Mouse (Mus musculus) adrenal gland, adult 18-20 months (tissue): ENCODE results near the gene Kcnq1. TPM values are rescaled to one million over a fixed set of nuclear protein-coding genes. Genes with fewer than 3 reads are reported as not detected.
A peak's percentile ranks its signal among the peaks of the same experiment; 100 is the strongest.

Experiments used
- DNase-seq, 2 experiments: peaks; one replicate each; pipeline ENCODE4 v3.0.0; 2021 to 2022; ENCODE audit warnings: low spot score in 2 of 2
- total RNA-seq, 2 experiments: library from RNA; stranded (reverse); gene quantifications; 1 replicate in 1 of 2; 2 replicates in 1 of 2; pipeline ENCODE4 v1.2.3; 2021

The Kcnq1 gene
- total RNA-seq, 2 experiments from 2014 or later: 3.2 to 6.0 TPM

DNA sequence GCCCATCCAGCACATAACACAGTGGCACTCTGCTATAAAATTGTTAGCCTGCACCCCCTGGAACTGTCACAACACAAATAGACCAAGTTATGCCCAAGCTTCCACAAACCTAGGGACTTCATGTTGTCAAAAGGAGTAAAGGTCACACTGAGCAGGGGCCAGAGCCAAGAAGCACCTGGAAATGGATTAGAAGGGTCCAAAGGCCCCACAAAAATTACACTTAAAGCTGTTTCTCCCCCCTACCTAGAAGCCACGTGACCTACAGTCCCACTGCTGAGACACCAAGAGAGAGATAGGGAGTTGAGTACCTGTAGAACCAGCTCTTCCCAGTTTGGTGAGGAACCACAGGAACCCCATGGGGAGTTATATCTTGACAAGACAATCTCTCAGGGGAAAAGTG is 253.6 kb downstream of the Kcnq1 start:
- no peak for DNase-seq

DNA sequence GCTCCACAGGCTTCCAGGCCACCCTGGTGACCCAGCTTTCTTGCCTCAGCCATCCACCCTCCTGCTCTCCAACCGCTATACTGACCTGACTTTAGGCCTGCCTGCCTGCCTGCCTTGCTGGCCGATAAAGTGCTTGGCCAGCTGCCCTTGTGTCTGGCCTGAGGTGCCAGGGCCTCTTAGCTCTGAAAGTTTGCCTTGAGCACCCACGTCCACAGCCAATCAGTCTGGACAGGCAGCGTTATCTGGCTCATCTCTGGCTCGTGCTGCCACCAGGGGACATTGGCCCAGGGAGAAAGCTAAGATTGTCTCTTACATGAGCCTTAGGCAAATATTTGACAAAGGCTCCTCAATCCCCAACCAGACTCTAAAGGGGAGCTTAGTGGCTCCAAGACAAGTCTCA is 254.6 kb downstream of the Kcnq1 start:
- DNase-seq: no peak

DNA sequence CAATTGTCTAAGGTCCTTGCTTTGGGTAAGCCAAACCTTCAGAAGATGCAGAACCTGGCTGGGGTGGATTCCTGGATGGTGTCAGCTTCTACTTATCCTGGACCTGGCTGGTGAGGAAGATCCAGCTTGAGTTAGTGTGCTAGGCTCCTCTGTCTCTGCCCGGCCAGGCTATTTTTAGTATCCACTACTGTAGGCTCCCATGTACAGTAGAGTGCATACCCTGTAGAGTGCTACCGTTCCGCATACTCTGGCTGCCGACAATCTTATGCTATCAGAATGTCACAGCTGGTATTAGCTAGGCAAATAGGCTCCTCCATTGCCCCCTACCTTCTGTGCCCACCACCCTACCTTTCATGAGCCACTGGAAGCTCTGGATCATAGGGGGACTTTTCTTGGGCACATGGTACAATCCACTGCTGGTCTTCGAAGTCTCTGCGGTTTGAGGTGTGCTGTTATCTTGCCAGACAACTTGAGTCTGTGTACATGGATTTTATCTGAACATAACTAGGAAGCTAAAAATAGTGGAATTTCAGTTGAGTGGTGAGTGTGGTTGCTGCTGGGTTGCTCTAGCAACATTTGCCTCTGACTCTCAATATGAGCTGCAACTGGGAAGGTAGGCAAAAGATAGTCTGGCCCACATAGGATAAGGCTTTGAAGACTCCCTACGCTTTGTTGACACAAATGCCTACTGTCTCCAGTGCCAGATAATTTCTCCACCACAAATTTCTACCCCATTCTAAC is 258.1 kb downstream of the Kcnq1 start:
- no peak for DNase-seq

DNA sequence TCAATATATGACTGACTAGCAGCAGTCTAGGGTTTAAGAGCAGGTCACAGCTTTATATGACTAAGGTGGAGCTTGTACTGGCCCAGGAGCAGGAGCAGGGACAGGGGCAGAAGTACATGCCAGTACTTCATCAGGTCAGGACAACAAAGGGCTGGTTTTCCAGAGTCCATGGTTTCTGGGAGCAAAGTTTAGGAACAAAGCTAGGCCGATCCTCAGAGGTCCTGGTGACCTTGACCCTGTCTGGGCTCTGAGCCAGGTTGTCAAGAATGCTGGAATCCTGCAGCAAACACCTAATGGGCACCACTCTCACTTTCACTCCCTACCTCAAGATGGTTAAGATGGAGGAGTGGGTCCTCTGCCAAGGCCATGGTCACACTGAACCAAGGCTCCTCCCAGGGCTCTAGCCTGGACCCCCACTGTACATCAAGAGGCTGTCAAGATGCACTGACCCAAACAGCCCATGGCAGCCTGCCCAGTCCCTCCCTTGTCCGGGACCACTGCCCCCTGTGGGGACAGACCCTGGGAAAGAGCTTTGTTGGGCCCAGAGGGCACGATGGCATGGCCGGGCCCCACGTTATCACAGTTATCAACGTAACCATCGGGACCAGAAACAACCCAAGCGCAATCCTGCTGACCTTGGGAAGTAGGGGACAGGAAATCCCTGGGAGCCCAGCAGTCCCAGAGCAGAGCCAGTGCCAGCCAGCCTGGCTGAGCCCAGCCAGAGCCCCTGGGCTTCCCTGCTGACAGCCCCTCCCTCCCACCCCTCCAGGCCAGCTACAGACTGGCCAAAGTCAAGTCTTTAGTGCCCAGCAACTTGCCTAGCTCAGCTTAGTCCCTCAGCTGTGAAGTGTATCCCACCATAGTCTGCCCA is 259.0 kb downstream of the Kcnq1 start:
- no peak for DNase-seq

DNA sequence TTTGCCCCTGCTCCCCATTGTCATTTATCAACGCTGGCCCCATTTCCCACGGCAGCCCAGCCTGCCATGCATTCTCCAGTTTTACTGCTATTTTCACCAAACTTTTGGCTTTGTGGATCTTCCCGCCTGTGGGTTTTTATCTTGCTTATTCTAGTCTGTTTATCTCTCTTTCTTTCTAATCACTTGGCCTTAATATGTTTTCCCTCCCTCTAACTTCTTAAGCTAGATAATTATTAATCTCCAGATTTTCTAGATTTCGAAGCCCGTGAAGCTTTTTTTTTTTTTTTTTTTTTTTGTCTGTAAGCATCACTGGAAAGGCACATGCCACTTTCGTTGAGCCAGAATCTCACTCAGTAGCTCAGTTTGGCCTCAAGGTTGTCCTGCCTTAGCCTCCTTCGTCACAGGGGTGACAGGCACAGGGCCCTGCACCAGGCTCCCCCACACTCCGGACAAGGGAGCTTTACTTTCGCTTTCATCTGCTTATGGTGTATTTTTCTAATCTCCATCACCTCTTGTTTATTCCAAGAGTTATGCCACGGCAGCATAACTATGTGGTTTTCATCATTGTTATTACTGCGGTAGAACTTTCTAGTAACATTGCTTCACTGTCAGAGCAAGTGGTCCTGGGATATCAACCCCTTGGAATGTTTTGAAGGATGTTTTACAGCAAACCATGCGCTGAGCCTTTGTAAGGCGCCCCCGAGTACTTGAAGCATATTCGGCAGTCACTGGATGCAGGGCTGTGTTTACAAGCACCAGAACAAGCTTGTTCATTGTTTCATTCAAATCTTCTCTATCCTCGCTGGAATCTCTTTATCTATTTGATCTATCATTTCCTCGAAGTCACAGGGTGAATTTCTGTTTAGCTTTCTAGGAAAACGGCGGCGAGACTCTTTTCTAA is 261.5 kb downstream of the Kcnq1 start:
- DNase-seq: no peak

DNA sequence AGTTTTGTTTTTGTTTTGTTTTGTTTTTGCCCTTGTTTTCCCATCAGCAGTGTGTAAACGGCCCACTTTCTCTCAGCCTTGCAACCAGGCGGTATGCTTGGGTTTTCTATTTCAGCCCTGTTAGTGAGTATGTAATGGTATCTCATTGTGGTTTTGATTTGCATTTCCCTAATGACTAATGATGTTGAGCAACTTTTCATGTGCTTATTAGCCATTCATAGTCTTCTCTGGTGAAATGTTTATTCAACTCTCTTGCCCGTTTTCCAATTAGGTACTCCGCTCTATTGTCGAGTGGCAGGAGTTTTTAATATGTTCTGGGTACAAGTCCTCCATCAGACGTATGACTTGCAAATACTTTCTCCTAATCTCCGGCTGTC is 262.1 kb downstream of the Kcnq1 start:
- DNase-seq: no peak

DNA sequence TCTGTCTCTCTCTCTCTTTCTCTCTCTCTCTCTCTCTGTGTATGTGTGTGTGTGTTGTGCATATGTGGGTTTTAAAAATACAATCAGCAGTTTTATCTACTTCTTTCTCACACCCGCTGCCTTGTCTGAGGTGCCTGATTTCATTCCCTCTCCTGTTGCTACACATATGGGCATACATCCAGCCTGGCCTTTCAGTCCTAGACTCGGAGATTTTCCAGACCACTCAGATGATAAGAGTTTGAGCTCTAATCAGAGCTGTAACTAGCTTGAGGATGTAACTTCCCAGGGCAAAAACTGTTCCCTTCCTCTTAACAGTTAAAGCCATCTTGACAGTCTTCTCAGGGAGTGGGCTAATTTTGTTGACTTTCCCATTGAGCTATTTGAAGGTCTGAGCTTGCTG is 265.2 kb downstream of the Kcnq1 start:
- no peak for DNase-seq

DNA sequence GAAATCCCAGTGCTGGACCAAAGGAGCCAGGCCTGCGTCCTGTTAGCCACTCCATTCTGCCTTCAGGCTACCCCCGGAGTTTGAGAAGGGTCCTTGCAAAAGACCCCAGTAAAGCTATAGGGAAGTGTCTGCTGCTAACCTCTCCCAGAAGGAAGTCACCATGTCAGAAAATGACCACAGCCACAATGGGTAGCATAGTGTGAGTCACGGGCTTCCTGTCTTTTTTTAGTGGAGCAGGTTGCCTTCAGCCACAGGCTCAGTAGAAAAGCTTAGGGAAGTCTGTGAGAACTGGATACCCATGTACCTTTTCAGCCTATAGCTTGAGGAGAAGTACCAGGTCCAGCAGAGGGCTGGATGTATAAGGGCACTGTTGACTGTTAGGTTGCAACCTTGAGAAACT is 267.1 kb downstream of the Kcnq1 start:
- DNase-seq: no peak

DNA sequence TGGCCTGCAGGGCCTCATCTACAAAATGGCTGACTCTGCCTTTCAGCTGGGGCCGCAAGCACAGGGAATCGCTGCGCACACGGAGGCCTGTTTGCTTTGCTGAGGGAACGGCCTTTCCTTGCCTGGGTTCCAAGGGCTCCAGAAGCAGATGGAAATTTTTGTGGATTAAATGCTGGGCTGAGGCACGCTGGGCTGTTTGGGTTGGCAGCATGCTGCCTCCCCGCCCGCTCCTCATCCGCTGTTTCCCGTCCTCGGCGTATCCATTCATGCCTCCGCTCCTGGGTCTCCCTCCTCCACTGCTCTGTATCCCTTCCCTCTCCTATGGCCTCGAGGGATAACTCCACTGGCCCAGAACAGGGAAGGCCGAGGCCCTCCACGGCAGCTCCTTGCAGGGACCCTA is 269.8 kb downstream of the Kcnq1 start:
- no peak for DNase-seq

DNA sequence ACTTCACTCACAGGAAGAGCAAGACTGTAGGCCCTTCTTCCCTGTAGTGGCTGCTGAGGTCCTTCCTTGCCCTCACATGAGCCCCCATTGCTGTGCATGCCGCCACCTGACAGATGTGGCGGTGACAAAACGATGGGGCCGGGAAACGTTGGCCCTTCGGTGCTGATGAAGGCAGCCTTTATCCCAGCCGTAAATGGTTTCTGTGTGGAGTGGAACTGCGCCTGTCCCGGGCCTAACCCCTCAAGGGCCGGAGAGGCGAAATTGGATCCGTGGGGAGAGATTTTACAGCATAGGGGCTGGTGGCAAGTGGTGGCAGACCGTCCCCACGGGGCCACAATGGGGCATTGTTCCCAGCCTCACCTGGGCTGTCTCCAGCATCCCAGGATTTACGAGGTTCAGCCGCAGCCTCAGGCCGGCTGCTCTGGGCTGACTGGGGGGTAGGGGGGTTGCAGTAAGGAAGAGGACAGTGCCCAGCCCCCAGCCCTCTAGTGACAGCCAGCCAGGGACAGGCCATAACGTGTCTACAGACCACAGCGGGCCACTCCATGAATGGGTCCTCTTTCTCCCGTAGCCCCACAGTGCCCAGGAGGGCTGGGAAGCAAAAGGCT is 274.4 kb downstream of the Kcnq1 start:
- DNase-seq: no peak

DNA sequence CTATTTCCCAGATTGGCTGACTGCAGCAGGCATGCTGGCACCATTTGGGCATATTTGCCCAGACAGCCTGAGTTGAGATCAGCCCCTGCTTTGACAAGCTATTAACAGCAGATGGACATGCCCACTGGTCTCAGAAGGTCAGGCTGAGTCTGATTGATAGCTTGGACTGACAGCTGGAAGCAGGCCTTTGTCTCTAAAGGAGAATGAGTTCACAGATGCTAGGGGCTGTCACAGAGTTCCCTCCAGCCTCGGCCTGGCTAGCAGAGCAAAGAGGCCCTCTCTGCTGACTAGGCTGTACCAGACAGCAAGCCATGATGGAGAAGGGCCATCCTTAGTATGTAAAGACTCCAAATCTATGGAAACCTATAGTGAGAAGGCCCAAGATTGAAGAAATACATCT is 280.5 kb downstream of the Kcnq1 start:
- no peak for DNase-seq

DNA sequence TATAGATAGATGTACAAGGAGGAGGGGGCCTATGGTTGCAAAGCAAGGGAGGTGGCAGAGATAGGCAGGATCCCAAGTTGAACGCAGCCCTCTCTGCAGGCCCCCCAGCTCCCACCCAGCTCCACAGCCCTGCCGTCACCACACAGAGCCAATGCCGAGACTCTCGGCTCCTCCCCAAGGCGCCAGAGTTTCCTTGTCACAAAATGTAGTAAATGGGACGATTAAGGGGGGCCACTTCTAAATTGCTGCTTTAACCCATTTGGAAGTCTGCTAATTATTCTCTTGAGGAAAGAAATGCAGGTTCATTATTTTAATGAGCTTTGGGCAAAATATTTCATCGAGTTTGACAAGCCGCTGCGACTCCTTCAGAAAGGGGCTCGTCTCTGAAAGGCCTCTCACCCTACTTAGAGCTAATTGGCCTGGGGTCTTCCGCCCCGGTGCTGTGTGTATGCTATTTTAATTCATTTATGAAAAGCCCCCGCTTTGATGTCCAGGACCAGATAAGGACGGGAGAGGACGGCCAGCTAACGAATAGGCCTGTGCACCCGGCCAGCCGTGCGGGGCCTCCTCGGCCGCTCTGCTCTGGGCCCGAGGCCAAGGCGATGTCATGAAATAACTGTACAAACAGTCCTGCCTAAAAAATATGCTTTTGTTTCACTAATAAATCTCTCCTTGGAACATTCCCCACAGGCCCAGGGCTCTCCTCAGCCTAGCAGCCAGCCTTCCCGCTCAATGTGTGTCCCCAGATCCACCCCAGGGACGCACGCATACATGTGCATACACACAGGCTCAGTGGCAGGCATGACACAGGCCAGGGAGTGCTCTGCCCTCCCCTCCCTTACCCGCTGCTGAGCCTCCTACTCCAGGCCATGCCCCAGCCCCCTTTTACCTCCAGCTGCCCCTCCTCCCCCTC is 282.9 kb downstream of the Kcnq1 start:
- DNase-seq: peak; percentile 64 to 76

DNA sequence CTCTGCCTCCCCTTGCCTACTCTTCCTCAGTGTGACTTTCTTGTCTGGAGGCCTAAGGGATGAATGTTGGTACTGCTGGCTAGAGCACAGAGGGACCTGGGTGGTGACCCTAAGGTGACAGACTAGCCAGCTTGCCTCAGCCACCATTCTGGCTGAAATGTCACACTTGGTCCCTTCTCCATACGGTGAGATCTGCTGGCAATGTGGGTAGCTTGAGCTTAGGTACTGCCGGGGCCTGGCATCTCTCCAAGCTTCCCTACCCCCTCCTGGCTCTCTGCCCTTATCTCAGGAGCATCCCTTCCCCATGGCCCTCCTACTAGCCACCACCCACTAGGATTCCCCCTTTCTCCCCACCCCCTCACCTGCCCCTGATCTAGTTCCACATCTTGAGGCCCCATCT is 283.7 kb downstream of the Kcnq1 start:
- no peak for DNase-seq

DNA sequence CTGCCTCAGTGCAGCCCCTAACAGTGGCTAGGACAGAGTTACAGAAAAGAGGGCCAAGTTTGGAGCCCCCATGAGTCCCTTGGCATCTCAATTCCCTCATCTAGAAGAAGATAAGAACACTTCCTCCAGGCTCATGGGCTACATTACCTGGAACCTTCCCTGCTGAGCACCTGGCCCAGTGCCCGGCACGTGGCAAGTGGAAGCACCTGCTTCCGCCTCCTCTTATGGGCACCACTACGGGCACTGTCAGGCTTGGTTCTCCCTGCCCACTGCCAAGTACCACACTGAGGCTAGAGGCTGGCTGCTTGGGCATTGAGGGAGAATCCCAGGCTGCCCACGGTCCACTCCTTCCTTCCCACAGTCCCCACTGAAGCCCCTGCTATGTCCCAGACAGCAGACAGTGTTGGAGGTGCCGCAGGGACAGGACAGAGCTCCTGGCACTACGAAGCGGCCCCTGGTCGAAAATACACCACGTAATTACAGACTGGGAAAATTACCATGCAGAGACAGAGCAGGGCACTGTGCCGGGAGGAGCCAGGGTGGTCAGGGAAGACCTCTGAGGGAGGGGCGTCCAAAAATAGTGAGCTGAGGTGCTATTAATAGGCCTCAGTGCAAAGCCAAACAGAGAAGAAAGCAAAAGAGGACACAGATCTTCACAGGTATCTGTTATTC is 284.3 kb downstream of the Kcnq1 start:
- DNase-seq: no peak

DNA sequence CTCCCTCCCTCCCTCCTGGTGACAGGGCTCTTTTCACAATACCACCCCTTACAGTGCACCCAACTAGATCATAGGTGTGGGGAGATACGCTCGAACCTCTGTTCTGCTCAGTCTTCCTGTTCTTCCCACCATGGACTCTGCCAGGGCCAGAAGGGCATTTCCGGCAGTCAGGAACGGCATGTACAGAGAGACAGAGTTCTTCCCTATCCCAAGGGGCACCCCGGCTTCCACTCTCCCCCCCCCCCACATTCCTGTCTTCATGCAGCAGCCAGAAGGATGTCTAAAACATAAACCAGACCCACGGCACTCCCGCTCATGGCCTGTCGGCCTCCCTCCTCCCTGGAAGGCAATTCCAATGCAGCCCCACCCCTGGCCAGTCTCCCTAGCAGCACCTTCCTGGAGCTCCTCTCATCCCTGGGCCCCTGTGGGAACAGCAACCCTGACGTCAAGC is 289.0 kb downstream of the Kcnq1 start:
- DNase-seq: no peak

DNA sequence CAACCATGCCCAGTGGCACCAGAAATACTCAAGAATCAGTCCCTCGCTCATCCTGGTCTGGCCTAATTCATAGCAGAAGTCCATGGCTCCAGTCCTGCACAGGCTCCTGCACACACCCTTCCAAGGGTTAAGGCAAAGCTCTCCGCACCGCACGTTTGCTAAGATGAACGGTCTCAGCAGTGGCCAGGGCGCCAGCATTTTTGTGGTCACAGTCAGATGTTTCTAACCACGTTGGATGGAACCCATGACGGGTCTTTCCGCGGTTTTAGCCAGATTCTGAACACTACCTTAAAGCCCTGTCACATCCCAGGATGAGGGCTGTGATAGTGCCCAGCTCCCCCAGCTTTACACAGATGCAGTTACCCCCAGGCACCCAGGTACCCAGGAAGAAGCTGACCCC is 293.6 kb downstream of the Kcnq1 start:
- DNase-seq: no peak

DNA sequence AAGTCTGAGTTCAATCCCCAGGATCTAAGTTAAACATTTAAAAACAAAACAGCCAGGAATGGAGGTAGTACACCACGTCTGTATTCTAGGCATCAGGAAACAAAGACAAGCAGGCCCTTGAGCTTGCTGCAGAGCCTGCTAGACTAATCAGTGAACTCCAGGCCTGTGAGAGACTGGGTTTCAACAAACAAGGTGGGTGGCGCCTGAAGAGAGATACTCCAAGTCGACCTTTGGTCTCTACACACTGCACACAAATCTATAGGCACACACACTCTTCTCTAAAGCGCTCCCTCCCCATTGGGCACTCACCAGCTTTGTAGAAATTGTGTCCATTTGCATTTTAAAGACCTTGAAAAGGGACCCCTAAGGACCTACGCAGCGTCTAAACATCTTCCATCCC is 294.4 kb downstream of the Kcnq1 start:
- no peak for DNase-seq

DNA sequence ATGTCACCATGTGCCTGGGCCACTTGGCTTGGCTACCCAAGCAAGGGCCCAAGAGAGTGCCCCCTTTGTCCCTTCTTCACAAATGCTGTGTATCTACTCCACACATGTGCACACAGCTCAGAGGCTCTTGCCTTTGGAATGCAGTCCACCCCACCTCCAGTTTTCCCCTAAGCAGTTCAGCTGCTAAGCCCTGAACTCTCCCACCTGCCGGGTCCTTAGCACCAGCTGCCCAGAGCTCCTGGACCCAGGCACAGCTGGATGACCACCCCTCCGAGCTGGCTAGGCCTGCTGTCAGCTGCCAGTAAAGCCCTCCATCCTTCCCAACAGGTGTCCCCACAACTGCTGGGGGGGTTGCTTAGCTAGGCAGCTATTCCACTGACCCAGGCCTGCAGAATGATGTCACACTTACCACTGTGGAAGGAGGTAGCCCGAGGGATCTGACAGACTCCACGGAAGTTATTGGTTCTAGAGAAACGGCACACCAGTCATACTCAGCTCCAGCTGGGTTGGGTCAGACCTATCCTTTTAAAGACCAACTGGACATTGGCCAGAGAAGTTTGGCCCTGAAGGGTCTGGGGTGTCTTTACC is 295.4 kb downstream of the Kcnq1 start:
- DNase-seq: no peak

DNA sequence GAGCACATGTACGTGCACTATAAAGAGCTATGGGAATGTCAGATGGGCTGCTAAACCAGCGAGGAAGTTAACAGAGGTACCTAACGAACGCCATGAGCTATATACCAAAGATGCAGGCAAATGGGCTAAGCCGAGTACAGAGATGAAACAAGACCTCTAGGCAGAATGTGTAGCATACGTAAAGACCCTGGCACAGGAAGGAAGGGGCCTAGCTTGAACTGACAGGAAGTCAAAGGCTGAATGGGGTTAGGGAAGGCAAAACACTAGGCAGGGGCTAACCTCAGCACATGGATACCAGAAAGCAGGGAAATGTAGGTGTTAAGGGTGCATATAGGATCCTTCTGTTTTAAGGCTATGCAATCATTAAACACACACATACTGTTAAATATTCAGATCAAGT is 298.1 kb downstream of the Kcnq1 start:
- DNase-seq: no peak
